Mouse (Mus musculus) heart, adult 2 months (tissue): Measurements from ENCODE around the gene Jdp2.

Experiments used
- CTCF ChIP-seq: fragments of 200-600 bp; IDR thresholded peaks from 2 replicates; pipeline ENCODE4 v1.8.1; 2022; ENCODE audit warnings: antibody characterized with exemption, mild to moderate bottlenecking, moderate library complexity
- POLR2A ChIP-seq: fragments of 200-500 bp; IDR thresholded peaks from 2 replicates; pipeline ENCODE4 v1.6.1; 2011; ENCODE audit warnings: mild to moderate bottlenecking, low read depth, low read length, control low read depth; ENCODE audit not compliant: insufficient read depth

DNA sequence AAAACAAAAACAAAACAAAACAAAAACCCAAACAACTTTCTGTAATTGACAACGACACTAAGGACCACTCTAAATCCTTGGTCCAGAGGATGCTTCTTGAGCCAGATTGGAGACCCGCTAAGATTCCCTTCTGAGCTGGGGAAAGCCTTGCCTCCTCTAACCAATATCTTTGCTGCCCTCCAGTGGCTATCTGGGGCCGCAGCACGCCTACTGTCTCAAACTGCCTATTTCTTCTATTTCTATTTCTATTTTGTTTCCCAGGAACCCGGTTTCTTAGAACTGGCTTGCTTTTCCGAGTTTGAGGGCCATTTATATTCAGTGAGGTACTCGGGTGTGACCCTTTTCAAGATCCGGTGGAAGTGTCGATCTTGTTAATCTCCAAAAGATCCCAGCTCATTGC lies 64.1 kb downstream of the Jdp2 start:
- TF ChIP-seq CTCF (peak; percentile 96), POLR2A (no peak)
